Mouse (Mus musculus) left cerebral cortex, adult 9 months (tissue): ENCODE data around the gene Clasp1.

Experiments used
- DNase-seq, 2 experiments: peaks; one replicate each; pipeline ENCODE4 v3.0.0; 2022; ENCODE audit warnings: low spot score in 2 of 2

The Clasp1 gene

GRCm38 (mm10) chr1:118650771-118651080, 261.9 kb downstream of the Clasp1 start:
- no peak for DNase-seq

- DNase-seq = no peak
These were observed 269.9 kb downstream of the Clasp1 start for GRCm38 (mm10) chr1:118658716-118659115.

- DNase-seq = no peak
These were observed 272.1 kb downstream of the Clasp1 start for GRCm38 (mm10) chr1:118660880-118661465.
